In the genomic region with DNA sequence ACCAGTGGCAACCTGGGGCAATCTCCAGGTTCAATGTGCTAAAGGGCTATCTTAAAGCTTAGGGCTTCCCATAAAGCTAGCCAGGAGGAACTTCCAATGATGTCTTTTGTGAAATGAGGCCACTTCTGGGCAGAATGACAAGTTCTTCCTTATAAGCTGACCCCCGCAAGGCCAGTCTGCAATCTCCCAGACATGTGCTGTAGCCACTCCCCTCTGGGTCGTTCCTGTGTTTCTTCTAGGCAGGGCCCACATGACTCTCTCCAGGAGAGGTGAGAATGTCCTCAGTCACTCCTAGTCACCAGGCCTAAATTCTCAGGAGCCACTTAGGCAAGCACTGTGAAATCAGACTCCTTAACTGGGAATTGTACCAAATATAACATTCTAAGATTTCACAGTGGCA, we compare ENCODE assay signal across 11 mouse cellular contexts. TPM values are rescaled to one million over a fixed set of nuclear protein-coding genes. Genes with fewer than 3 reads are reported as not detected.
DNase-seq lines count a peak whose midpoint lies in the region; ATAC-seq and TF ChIP-seq lines count a peak whose summit lies in the region.
"Had no signal": no experiment of that assay in that cellular context is flagged by ENCODE, and none has a peak within 500 bp of the region (broad histone marks: within the 10 kb centered on the region; RNA-seq: fewer than 3 reads in every experiment).

No protein-coding gene starts in this region.

- no peak for TF ChIP-seq POLR2A in brain, embryonic 14.5 days (IDR thresholded peaks at IDR 0.05; ENCODE audit: borderline replicate concordance, extremely low read depth, insufficient read depth, insufficient read length, poor library complexity, severe bottlenecking)

- TF ChIP-seq CTCF in brain, embryonic 14.5 days (IDR thresholded peaks at IDR 0.05; ENCODE audit: borderline replicate concordance, extremely low read depth, insufficient read depth, insufficient read length) = no peak

- no peak overlapping the region for H3K4me3 ChIP-seq in kidney, embryonic 16.5 days (ENCODE audit: low read length)
- H3K4me3 ChIP-seq: liver, embryonic 13.5 days; midbrain, embryonic 13.5 days had no signal

- peak overlapping the region; percentile 21; the same call in 1 of the 2 replicates for H3K27ac ChIP-seq in kidney, embryonic 16.5 days (ENCODE audit: low read length)
- H3K27ac ChIP-seq: midbrain, embryonic 13.5 days had no signal

- peaks cover 54% of the 10 kb centered on the region for H3K36me3 ChIP-seq in kidney, embryonic 16.5 days (ENCODE audit: insufficient read depth, low read length)

- H3K4me1 ChIP-seq in kidney, embryonic 16.5 days (ENCODE audit: insufficient read depth, low read length) = peaks cover 22% of the 10 kb centered on the region
- H3K4me1 ChIP-seq: midbrain, embryonic 13.5 days had no signal

- H3K4me2 ChIP-seq in kidney, embryonic 16.5 days (replicated peaks; ENCODE audit: low read depth, low read length) = no peak overlapping the region
- H3K4me2 ChIP-seq: liver, embryonic 13.5 days; midbrain, embryonic 13.5 days had no signal

- H3K9me3 ChIP-seq in kidney, embryonic 16.5 days (ENCODE audit: low read length) = no peaks in the 10 kb centered on the region
- H3K9me3 ChIP-seq: liver, embryonic 13.5 days; midbrain, embryonic 13.5 days had no signal

- H3K9ac ChIP-seq in kidney, embryonic 16.5 days (replicated peaks; ENCODE audit: low read length) = no peak overlapping the region
- H3K9ac ChIP-seq: liver, embryonic 13.5 days; midbrain, embryonic 13.5 days had no signal

- 30% methylated on average over 2 of the region's 2 CpGs for WGBS in kidney, embryonic 16.5 days

- DNase-seq in adrenal gland, postnatal 10 days = peak; percentile 63
- DNase-seq in adrenal gland, adult 8-10 months = no peak
- DNase-seq in kidney, adult 9 months = no peak
- DNase-seq in brain, embryonic 14.5 days (ENCODE audit: low read depth) = peak; percentile 13
- peak; percentile 67 for DNase-seq in lung, postnatal 10 days
- DNase-seq in thymus, postnatal 0 days (ENCODE audit: low spot score) = no peak
- DNase-seq in gastrocnemius, adult 18-20 months (ENCODE audit: low spot score) = no peak
- DNase-seq: liver, embryonic 13.5 days had no signal

- peak; percentile 37; the same call in 1 of the 2 replicates for ATAC-seq in kidney, embryonic 16.5 days (ENCODE audit: low FRiP score, low TSS enrichment)
- ATAC-seq: hindbrain, embryonic 16.5 days; midbrain, embryonic 13.5 days had no signal

- H3K27me3 ChIP-seq in kidney, embryonic 16.5 days (ENCODE audit: insufficient read depth, low read length) = no peaks in the 10 kb centered on the region
- H3K27me3 ChIP-seq: liver, embryonic 13.5 days; midbrain, embryonic 13.5 days had no signal

RNA-seq across cellular contexts. Expression of gene Il34, which starts 4.1 kb away (rescaled TPM):
- total RNA-seq in adrenal gland, postnatal 10 days (2021) = 1 to 10 TPM; 8.6 to 9.9 TPM
- 100 to 1,000 TPM in 1 of 4 experiments, 10 to 100 TPM in 3; 51.6 to 101 (median 76.5) TPM for total RNA-seq in adrenal gland, adult 8-10 months (2022)
- 3.0 and 3.2 TPM in 2 replicates for polyA plus RNA-seq in kidney, embryonic 16.5 days (2015; fragmentation: Nextera tagmentation; extraction: Ambion mirVana)
- polyA plus RNA-seq in brain, embryonic 14.5 days (2012; rRNA removed) = 3.1 and 3.9 TPM in 2 replicates
- 10.5 and 11.8 TPM in 2 replicates for polyA plus RNA-seq in thymus, postnatal 0 days (2015; fragmentation: Nextera tagmentation; extraction: Ambion mirVana)
- total RNA-seq in gastrocnemius, adult 18-20 months (2021) = 1 to 10 TPM; 5.2 to 5.7 TPM

RNA-seq across cellular contexts. Expression of gene Cog4, which starts 36.6 kb away (rescaled TPM):
- 10 to 100 TPM; 75.3 to 89.4 TPM for total RNA-seq in adrenal gland, postnatal 10 days (2021)
- total RNA-seq in adrenal gland, adult 8-10 months (2022) = 100 to 1,000 TPM in 1 of 4 experiments, 10 to 100 TPM in 3; 76.3 to 100 (median 88.2) TPM
- 86.9 and 88.5 TPM in 2 replicates for polyA plus RNA-seq in kidney, embryonic 16.5 days (2015; fragmentation: Nextera tagmentation; extraction: Ambion mirVana)
- polyA plus RNA-seq in brain, embryonic 14.5 days (2012; rRNA removed) = 37.0 and 44.9 TPM in 2 replicates
- 46.2 and 49.3 TPM in 2 replicates for polyA plus RNA-seq in thymus, postnatal 0 days (2015; fragmentation: Nextera tagmentation; extraction: Ambion mirVana)
- total RNA-seq in gastrocnemius, adult 18-20 months (2021) = 10 to 100 TPM; 63.7 to 63.8 TPM

RNA-seq across cellular contexts. Expression of gene Sf3b3, which starts 36.8 kb away (rescaled TPM):
- 10 to 100 TPM; 61.0 to 74.0 TPM for total RNA-seq in adrenal gland, postnatal 10 days (2021)
- total RNA-seq in adrenal gland, adult 8-10 months (2022) = 10 to 100 TPM; 68.4 to 87.8 (median 77.1) TPM
- 175 and 182 TPM in 2 replicates for polyA plus RNA-seq in kidney, embryonic 16.5 days (2015; fragmentation: Nextera tagmentation; extraction: Ambion mirVana)
- 72.0 and 81.3 TPM in 2 replicates for polyA plus RNA-seq in brain, embryonic 14.5 days (2012; rRNA removed)
- 119 and 122 TPM in 2 replicates for polyA plus RNA-seq in thymus, postnatal 0 days (2015; fragmentation: Nextera tagmentation; extraction: Ambion mirVana)
- 10 to 100 TPM; 13.2 to 16.1 TPM for total RNA-seq in gastrocnemius, adult 18-20 months (2021)

Comparison
In these comparisons a context has a peak if more than half of its experiments do, and no peak if none do; other contexts are left out.
1. DNase-seq: peak in adrenal gland, postnatal 10 days (single experiment), brain, embryonic 14.5 days (single experiment) and lung, postnatal 10 days (single experiment); none in adrenal gland, adult 8-10 months (single experiment), kidney, adult 9 months (single experiment), thymus, postnatal 0 days (single experiment) and gastrocnemius, adult 18-20 months (single experiment).
2. RNA of gene Il34, which starts 4.1 kb away (total RNA-seq): 51.6 to 101 TPM in adrenal gland, adult 8-10 months; 8.6 to 9.9 TPM in adrenal gland, postnatal 10 days and 5.2 to 5.7 TPM in gastrocnemius, adult 18-20 months; every median in the first group is over 4 times any median in the second.